Mouse (Mus musculus) spleen, adult 12 weeks (tissue): Measurements from ENCODE around the gene Anp32a.

ENCODE experiments used
- DNase-seq: peaks from one replicate; pipeline ENCODE4 v3.0.0; 2022; ENCODE audit warnings: low spot score

Gene Anp32a

GRCm38 (mm10) chr9:62407357-62408146 is 66.5 kb downstream of the Anp32a start:
- DNase-seq: no peak

GRCm38 (mm10) chr9:62418742-62419141 is 77.6 kb downstream of the Anp32a start:
- no peak for DNase-seq

- no peak for DNase-seq
Observed at GRCm38 (mm10) chr9:62420261-62420917, 79.3 kb downstream of the Anp32a start.

- peak; percentile 17 for DNase-seq
Observed at GRCm38 (mm10) chr9:62421027-62421426, 79.9 kb downstream of the Anp32a start.

GRCm38 (mm10) chr9:62421911-62422310 is 80.8 kb downstream of the Anp32a start:
- no peak for DNase-seq

GRCm38 (mm10) chr9:62422926-62423325 is 81.8 kb downstream of the Anp32a start:
- no peak for DNase-seq

GRCm38 (mm10) chr9:62423871-62424270 is 82.8 kb downstream of the Anp32a start:
- DNase-seq: no peak

GRCm38 (mm10) chr9:62425265-62425664 is 84.2 kb downstream of the Anp32a start:
- no peak for DNase-seq

DNA sequence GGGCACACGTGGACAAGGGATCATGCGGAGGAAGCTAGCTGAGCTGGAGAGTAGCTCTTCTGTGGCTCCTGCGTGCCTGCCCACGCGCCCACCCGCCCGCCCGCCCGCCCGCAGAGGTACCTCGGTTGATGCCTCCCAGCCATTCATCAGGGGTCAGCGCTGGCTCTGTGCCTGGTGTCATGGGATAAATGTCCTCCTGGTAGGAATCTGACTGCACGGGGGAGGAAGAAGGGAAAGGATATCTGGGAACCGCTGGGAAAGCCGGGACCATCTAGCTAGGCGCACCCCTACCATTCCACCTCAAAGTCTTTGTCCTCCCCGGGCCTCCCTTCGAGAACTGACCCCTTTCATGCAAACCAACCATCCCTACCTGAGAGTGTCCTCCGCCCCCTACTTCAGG is 84.9 kb downstream of the Anp32a start:
- DNase-seq: no peak

GRCm38 (mm10) chr9:62426531-62426930 is 85.4 kb downstream of the Anp32a start:
- DNase-seq: no peak

DNA sequence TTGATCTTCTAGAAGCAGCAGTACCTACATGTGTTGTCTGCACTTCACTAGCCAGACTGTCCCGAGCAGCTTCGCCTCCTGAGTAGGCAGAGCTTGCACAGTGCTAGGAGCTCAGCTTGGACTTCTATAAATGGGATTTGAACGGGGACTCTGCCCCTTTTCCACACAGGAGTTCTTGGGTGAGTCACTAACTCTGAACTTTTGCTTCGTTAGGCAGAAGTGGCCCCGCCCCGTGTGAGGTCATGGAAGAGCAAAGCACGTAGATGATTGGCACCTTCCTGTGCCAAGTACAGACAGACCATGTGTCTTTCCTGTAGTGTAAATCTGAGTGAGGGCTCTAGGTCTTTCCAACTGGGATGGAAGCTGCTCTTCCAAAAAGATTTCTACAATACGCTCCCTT is 85.9 kb downstream of the Anp32a start:
- DNase-seq: no peak
